Mouse (Mus musculus) kidney, postnatal 36 days (tissue): ENCODE data around the gene Nudt2.

ENCODE experiments used
- DNase-seq, 2 experiments: peaks; one replicate each; pipeline ENCODE4 v3.0.0; 2021 to 2022; ENCODE audit warnings: mixed read lengths in 2 of 2

Nudt2 gene

DNA sequence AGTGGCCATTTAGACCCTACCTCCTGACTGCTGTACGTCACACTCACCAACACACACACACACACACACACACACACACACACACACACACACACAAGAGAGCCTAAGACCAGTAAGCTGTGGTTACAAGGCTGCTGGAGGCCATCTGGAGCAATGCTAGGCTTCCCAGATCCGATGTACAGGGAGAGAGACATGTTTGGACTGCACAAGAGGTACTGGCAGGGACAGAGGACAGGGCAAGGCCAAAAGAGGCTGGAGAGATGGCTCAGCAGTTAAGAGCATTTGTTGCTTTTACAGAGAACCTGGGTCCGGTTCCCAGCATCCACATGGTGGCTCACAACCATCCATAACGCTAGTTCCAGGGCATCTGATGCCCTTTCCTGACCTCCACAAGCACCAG, 30.1 kb downstream of the Nudt2 start:
- no peak for DNase-seq

DNA sequence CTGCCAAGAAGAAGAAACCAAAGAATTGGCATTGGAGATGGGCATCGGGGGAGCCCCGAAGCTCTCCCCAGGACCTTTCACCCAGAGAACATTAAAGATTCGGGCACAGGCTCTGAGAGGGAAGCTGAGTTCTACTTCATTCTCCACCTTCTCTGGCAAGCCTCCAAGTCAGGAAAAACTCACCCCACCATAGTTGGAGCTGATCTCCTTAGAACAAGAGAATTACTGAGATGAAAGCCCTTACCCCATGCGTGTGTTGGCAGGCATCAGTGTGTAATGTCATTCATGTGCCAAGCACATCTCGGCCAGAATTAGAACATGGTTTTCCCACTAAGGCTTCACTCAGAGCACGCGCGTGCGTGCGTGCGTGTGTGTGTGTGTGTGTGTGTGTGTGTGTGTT, 30.9 kb downstream of the Nudt2 start:
- peak in 1 of 2 experiments; percentile 20 for DNase-seq

DNA sequence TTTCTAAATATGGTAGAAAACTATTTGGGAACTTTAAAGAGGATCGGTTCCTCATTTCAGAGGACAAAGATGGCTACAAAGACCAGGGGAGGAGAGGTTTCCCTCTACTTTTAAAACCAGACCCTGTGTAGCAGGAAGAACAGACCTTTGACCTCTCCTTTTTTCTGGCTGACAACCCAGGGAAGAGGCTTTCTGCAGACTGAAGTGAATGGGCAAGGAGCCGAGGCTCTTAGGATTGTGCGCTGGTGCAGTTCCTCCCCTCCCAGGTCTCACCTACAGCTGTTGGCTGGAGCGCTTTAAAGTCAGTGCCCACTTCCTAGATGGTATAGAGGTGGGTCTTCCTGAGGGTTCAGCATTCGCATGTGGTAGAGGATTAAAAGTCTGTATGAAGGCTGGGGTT, 32.1 kb downstream of the Nudt2 start:
- peak; percentile 78 to 84 for DNase-seq

DNA sequence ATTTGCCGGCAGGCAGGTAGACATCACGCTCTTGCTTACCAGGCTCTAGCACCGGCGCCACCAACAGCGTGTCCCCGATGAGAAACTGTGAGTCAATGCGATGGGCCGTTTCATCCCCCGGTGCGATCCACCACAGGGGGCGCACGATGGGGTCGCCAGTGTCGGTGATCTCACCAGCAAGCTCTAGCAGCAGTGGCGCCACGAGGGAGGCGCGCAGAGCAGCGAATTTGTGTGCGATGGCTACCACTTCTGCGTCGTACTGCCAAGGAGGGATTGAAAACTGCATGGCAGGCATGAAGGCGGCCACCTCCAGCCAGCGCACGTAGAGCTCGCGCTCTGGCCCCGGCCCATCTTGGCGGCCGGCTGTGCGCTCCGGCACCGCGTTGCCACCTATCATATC, 32.6 kb downstream of the Nudt2 start:
- no peak for DNase-seq

DNA sequence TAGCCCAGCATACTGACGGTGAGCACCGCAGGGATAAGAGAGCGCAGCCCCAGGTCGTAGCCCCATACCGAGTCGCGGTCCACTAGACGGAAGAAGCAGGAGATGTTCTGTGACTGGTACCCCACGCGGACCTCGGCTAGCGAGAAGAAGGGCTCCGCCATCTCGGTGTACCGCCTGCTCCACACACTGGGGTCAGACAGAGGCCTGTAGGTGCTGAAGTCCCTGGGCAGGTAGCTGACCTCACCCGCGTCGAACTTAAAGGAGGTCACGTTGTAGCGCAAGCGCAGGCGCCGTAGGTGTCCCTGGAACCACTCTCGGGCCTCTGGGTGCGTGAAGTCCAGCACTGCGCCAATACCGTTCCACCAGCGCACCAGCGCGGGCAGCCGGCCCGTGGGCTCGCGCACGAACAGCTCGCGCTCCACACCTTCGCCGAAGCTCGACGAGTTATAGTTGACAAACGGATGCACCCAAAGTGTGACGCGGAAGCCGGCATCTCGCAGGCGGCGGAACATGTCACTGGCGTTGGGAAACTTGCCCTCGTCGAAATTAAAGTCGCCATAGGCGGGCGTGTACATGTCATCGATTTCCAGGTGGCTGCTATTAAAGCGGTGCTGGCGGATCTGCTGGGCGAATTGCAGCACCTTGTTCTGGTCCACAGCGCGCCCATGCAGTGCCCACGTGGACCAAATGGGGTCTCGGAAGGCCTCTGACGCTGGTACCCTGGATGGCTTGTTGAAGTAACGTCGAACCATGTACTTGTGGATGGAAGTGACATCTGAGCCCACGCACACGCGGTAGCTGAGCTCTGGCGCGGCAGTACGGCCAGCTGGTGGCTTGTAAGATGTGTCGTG, 33.3 kb downstream of the Nudt2 start:
- DNase-seq, result no peak

DNA sequence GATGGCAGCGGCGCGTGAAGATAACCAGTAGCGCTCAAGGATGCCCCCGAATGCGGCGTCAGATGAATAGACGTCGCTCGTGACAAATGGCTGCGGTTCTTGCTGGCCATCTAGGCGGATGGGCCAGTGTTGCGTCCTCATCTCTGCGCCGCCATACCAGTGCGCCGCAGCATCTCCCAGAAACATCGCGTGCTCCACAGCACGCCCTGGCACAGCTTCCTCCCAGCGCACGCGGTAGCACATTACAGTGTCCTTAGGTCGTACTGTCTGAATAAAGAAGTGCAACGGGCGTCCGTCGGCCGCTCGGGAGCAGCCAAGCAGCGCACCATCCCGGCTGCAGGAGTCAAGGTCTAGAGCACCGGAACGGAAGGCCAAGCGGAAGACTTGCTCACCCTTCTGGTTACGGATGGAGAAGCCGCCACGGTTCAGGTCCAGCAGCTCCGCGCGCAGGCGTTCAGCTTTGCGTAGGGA, 34.0 kb downstream of the Nudt2 start:
- peak; percentile 84 to 88 for DNase-seq

DNA sequence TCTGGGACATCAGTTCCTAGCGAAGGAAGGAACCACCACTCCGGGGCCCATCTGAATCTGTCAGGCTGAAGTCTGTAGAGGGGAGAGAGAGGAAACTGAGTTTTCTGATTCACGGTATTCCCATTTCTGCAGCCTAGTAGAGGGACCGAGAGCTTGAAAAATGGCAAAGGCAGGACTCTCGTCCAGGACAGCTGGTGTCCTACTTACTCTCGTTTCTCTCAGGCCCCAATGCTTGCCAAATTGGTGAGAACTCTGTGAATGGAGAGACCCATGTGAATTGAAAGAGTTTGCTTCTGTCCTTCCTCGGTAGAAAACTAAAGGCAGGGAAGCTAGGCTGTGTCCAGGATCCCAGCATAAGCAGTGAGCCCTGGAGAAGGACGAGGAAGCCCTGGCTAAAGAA, 34.7 kb downstream of the Nudt2 start:
- DNase-seq, result no peak

DNA sequence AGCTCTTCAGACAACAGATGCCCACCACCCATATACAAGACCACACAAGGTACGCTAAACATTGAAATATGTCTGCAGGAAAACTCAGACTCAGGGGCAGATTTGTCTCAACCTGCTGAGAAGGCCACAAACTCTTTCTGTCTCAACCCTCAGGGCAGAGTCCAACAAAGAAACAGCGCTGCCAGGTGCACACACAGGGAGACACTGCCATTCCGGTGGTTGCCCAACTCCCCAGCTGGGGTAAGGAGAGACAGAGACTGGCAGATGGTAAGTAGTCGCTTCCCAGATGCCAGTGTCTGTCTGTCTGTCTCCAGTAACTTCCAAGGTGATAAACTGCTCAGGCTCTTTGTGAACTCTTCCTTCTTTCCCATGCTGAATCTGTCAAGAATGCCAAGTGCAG, 35.8 kb downstream of the Nudt2 start:
- peak; percentile 74 to 82 for DNase-seq

DNA sequence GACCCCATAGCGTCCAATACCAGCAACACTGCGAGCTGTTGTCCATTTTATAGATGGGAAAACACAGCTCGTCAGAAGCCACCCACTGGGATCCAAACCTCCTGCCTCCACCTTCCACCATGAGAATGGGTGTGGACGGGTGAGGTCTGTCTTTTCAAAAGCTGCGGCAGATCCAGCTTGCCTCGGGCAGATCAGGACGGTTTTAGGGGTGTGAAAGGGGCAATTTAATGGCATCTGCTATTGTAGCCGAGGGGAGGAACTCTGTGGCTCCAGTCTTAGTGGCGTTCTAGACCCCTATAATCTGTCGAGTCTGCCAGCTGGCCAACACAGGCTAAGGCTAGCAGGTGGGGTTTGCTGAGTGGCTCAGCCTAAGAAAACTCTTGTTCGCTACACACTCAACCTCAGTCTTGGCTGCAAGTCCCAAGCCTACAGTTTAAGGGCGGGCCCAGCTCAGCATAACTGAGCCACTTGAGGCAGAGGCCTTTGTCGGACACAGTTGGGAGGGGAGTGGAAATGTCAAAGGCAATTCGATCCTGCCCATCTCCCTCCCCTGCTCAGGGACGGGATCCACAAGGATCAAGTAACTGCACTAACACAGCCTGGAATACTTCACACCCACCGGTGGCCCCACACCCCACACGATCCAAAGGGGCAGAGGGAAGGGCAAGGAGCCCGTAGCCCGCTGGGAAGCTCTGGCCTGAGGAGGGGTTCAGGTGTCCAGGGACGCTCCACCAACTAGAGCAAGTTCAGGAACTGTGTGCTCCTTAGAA, 37.4 kb downstream of the Nudt2 start:
- no peak for DNase-seq

DNA sequence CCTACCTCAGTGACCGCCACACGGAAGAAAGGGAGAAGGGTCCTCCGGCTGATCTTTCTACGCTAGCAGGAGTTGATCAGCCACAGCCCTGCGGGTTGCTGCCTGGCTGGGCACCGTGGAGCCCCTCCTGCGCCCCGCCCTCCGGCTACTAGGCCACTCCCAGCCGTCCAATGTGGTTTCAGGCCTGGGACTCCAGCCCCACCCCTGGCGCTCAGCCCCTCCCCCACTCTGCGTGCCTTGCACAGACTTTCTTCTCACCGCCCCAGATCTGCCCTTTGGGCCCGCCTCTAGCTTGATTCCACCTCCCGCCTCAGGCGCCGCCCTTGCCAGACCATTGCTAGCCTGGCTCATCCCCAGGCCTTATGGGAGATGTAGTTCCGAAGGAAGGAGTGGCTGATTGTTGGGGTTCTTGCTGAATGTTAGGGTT, 38.0 kb downstream of the Nudt2 start, which contains the start of gene AI464131:
TSS of gene AI464131 (minus strand) at position 91 of the 427 bp plus-strand sequence.
- peak; percentile 99 to 100 for DNase-seq

DNA sequence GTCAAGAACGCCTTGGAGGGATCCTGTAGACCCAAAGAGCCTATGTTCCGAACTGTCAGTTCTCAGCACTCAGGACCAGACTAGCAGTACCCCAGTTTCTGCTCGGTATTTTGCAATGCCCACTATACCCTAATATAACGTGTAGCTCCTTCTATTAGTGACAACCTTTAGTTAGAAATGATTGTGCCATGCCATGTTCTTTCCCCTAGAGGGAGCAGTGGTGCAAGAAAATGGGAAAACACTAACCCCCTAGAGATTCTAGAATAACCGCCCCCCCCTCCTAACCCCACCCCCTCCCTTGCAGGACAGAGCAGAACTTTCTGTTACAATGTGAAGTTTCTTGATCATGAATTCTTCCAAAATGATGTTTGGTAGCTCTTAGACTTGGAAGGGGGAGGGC, 39.4 kb downstream of the Nudt2 start:
- no peak for DNase-seq

DNA sequence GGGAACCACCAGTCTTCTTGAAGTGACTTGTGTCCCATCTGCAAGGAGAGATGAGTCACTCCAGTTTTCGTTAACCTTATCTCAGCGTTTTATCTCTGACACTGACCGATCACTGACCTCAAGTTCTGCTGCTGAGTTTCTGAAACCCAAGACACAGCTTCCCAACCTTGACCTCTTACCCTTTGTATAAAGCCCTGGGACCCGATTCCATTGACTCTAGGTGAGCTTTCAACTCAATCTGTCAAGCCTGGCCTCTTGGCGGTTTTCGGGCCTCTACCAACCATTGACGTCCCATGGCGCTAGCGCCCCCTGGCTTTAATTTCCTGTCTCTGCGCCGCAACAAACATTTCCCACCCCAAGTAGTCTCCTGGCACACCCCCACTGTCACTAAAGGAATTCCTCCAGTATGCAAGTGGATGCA, 40.2 kb downstream of the Nudt2 start:
- peak; percentile 35 to 67 for DNase-seq

DNA sequence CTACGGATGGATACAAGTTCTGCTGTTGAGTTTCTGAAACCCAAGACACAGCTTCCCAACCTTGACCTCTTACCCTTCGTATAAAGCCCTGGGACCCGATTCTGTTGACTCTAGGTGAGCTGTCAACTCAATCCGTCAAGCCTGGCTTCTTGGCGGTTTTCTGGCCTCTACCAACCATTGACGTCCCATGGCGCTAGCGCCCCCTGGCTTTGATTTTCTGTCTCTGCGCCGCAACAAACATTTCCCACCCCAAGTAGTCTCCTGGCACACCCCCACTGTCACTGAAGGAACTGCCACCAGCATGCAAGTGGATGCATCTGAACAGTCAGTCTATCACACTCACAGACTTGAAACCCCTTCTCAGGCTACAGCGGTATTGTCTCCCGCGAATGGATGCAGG, 41.2 kb downstream of the Nudt2 start:
- DNase-seq, result peak; percentile 58 to 85

DNA sequence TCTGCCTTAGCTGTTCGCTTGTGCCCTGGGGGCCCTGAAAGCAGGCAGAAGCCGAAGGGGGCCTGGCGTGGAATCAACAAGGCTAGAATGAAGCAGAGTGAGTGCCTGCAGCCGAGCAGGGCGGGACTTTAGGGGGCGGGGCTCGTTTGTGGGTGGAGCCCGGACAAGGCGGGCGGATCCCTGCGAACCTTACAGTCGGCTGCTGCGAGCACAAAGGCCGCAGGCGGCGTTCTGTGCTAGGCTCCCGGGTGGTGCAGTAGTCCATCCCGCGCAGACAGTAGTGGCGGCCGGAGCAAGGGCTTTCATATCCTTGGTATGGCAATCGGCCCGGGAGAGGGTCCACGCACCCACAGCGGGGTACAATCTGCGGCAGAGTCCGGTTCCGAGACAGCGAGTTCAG, 42.0 kb downstream of the Nudt2 start:
- peak; percentile 93 to 95 for DNase-seq

DNA sequence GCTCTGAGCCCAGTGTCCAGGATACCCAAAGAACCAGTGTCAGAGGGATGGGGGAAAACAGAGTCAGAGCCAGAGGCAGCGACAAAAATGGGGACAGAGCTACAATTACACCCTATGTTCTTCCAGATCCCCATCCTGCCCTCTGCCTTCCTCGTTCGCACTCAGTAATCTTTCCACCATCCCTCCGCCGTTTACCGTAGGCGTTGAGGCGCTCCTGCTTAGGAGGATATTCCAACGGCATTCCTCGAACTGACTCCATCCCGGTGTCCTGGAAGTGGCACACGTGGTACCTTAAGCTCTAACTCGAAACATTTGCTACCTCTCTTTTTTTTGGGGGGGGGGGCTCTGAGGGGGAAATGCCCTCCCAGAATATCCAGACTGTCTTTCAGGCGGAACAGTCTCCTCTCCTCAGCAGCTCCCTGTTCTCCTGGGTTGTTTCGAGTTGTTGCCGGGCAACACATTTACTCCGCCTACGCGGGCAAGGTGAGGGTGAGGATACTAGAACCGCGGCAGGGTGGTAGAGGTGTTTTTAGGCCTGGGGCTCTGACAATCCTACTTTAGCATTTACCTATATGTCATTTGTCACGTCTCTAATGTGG, 42.5 kb downstream of the Nudt2 start:
- DNase-seq, result no peak

DNA sequence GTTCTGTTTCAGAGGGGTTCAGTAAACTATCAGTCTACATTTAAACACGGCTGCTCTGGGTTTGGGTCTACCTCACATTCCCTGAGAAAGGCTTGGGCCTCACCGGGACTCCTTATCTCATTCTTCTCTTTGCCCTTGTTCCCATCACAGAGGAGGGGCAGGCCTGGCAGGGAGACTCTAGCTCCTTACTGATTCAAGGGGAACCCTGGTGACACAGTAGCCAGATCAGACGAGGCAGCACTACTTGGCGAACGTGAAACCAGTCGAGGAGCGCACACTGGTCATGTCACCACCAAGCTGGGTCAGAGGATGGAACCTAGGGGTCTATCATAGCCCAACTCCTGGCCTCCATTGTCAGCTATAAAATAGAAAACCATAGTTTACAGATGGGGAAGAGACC, 43.0 kb downstream of the Nudt2 start:
- no peak for DNase-seq

DNA sequence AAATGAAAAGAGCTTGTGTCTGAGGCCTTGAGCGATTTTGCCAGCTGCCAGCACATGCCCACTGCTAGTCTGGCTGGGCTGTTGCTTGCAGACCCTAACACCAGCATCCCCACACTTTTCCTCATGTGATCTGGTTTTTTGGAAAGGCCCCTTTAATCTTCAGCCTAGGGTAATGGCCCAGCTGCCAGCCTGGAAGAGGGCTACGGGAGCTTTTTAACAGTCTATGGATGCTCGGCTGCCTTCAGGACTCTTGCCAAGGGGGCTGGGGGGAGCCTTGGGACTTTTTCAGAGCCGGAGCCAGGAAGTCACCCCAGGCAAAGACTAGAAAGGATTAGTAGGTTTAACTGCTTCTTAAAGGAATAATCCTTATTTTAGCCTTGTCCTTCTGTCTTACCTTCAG, 48.4 kb downstream of the Nudt2 start:
- DNase-seq, result no peak

DNA sequence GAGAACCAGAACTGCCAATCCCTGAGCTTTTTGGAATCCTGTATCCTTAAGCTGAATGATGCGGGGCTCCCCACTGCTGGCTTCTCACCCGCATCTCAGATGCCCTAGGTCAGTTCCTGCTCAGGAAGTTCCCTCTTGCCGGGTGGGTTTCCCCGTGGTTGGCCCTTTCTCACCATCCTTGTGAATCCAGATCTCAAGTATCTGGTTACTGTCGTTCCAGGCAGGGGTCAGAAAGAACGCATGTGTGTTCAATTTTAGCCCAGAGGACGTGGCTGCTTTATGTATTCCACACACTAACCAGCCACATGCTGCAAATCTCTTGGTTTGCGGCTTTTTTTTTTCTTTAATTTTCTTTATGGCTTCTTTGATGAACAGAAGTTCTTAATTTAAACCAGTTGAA, 48.8 kb downstream of the Nudt2 start:
- DNase-seq, result no peak

DNA sequence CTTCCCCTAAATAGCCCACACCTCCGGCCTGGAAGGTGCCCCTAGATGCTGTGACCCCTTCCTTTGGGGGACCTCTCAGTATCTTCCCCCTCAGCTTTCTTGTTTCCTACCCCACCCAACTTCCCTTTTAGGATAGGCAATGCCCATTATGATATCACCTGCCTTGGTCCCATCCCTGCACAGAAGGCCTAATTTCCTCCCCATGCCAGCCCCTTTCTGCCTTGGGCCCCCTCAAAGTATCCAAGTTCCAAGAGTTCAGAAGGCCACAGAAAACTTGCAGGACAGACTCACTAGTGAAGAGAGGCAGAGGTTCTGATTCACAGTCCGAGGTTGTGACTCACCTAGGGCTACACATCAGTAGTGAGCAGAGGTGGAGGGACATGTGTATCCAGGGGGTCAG, 52.3 kb downstream of the Nudt2 start, which contains the start of gene 1110017D15Rik:
TSS of gene 1110017D15Rik (minus strand) at position 101 of the 400 bp plus-strand sequence.
- no peak for DNase-seq

DNA sequence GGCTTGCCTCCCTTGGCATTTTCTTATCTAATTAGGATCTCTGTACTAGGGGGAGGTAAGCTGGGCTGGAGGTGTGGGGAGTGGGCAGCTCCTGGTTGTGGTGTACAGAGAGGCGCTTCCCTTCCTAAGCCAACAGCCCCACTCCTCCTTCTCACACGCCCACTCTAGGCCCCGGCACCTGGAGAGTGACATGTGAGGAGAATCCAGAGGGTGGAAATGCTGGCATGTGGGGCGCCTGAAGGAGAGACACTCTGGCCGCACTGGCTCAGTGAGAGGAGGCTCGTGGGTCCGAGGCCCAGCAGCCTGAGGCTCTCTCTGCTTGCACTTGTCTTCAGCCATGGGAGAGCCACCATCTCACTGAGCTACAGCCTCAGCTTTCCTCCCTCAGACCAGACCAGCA, 53.4 kb downstream of the Nudt2 start:
- no peak for DNase-seq

DNA sequence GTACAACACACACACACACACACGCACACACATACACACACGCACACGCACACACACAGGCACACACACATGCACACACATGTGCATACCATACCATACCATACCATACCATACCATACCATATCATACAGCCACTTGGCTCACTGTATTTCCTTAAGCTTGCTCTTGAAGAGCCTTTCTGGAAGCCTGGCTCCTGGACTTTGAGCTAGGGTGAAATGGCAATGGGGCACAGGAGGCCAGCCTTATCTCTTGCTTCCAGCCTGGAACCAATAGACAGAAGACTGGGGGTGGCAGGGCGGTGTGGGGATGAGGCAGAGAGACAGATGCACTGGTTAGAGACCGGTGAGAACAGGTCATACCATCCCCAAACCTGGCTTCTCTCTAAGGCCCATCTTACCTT, 54.2 kb downstream of the Nudt2 start:
- no peak for DNase-seq

DNA sequence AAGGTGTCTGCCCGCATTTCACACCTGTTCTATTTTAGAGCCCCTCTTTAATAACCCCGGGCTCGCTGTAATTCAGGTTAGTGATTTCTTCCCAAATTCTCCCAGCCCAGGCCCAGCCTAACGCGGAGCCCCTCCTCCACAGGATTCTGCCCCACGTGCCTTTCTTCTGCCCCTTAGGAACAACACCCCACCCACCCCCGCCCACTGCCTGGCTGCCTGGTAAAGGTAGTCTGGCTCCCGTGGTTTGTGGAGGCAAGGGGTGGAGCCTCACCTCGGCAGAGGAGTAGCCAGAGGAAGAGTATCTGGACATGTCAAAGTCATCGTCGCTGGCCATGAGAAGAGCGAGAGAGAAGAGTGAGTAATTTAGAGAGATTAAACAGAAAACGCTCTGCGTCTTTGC, 55.7 kb downstream of the Nudt2 start:
- no peak for DNase-seq

DNA sequence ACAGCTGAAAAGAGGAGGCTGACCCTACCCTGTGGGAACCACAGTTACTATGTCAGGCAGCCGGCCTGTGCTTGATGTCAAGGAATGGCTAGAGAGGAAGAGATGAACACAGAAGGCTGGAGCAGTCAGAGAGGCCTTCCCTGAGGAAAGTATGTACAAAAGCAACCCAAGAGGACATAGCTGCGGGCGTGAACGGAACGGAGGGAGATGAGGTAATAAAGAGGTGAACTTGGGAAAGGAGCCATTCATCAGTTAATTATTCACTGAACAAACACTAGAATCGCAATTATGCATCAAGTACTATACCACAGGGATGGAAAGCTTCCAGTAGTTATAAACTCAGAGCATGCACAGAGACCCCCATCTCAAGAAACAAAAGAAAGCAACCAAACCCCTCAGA, 57.2 kb downstream of the Nudt2 start:
- no peak for DNase-seq
